Mouse (Mus musculus) testis, adult 2 months (tissue): ENCODE results near the gene Olfr646. TPM values are rescaled to one million over a fixed set of nuclear protein-coding genes. Genes with fewer than 3 reads are reported as not detected.

ENCODE experiments used
- H3K27ac ChIP-seq: fragments of 200-500 bp; 2 replicates; pipeline ENCODE4 v1.5.1; 2012; ENCODE audit warnings: low read depth, low read length; ENCODE audit not compliant: control insufficient read depth, insufficient read depth
- H3K27me3 ChIP-seq: fragments of 200-500 bp; 2 replicates; pipeline ENCODE4 v1.6.1; 2012; ENCODE audit warnings: mild to moderate bottlenecking, low read length, moderate library complexity; ENCODE audit not compliant: control insufficient read depth, insufficient read depth
- H3K36me3 ChIP-seq: fragments of 200-500 bp; 2 replicates; pipeline ENCODE4 v1.6.1; 2012; ENCODE audit warnings: mild to moderate bottlenecking, low read length; ENCODE audit not compliant: control insufficient read depth, insufficient read depth
- H3K4me1 ChIP-seq: fragments of 200-500 bp; 2 replicates; pipeline ENCODE4 v1.6.1; 2012; ENCODE audit warnings: low read length; ENCODE audit not compliant: control insufficient read depth, insufficient read depth
- H3K4me3 ChIP-seq: fragments of 200-500 bp; 2 replicates; pipeline ENCODE4 v1.5.1; 2012; ENCODE audit warnings: low read depth, mild to moderate bottlenecking, low read length, moderate library complexity, mixed read lengths; ENCODE audit not compliant: control insufficient read depth
- CTCF ChIP-seq: fragments of 200-500 bp; IDR thresholded peaks from 2 replicates; pipeline ENCODE4 v1.5.1; 2012; ENCODE audit warnings: low read depth, mild to moderate bottlenecking, inconsistent platforms, low read length, moderate library complexity; ENCODE audit not compliant: control insufficient read depth, insufficient read depth, insufficient replicate concordance
- POLR2A ChIP-seq: fragments of 200-500 bp; IDR thresholded peaks from 2 replicates; pipeline ENCODE4 v1.6.1; 2012; ENCODE audit warnings: low read depth, mild to moderate bottlenecking, inconsistent platforms, low read length, moderate library complexity; ENCODE audit not compliant: control insufficient read depth
- polyA plus RNA-seq: library from polyadenylated mRNA; depleted of rRNA; stranded (reverse); fragments of >200 nt; gene quantifications from 2 replicates; pipeline ENCODE4 v1.2.3, GENCODE M21; 2012; rRNA removed

Olfr646 gene
- not detected in 2 replicates for polyA plus RNA-seq

GRCm38 (mm10) chr7:104104757-104104972 lies at the start of gene Olfr646:
Olfr646 (plus strand) TSS chr7:104104873.
- no peaks in the 10 kb centered on the region for H3K27me3 ChIP-seq
- no peak within 1 kb of the TSS for H3K4me3 ChIP-seq
- TF ChIP-seq CTCF (no peak), POLR2A (no peak)
- no peaks in the 10 kb centered on the region for H3K4me1 ChIP-seq
- H3K27ac ChIP-seq: no peak within 1 kb of the TSS
- no peaks in the 10 kb centered on the region for H3K36me3 ChIP-seq

- TF ChIP-seq CTCF (no peak), POLR2A (no peak)
- Histone ChIP-seq H3K36me3 (no peaks in the 10 kb centered on the region), H3K4me1 (no peaks in the 10 kb centered on the region), H3K27ac (no peak overlapping the region), H3K27me3 (no peaks in the 10 kb centered on the region), H3K4me3 (no peak overlapping the region)
Observed at GRCm38 (mm10) chr7:104059215-104059614, 45.5 kb upstream of the Olfr646 start.

- Histone ChIP-seq H3K27ac (no peak within 1 kb of the TSS), H3K4me3 (no peak within 1 kb of the TSS), H3K4me1 (no peaks in the 10 kb centered on the region), H3K27me3 (no peaks in the 10 kb centered on the region), H3K36me3 (no peaks in the 10 kb centered on the region)
- TF ChIP-seq POLR2A: no peak
- no peak for TF ChIP-seq CTCF
Observed at GRCm38 (mm10) chr7:104061345-104061744, 43.3 kb upstream of the Olfr646 start, which contains the start of gene 4930516K23Rik. 4930516K23Rik (minus strand) TSS chr7:104061445.

DNA sequence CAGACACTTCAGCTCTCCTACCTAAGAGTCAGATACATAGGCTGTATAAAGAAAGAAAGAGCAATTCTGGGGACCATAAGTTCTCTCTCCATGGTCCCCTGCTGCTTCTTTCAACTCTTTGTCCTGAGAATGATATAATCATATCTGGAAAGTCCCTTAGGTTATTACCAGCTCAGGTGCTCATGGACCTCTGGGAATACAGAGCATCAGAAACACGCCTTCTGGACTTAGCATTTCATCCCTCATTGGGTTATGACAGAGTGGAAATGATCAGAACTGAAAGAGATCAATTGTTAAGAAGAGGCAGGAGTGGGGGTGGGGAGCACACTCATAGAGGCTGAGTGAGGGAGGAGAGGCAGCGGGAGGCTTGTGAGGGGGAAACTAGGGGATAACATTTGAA lies 32.9 kb upstream of the Olfr646 start, which contains the start of gene Olfr644:
Gene Olfr644, minus strand, starts transcription at position 101 of the 400 bp plus-strand sequence.
- Histone ChIP-seq H3K36me3 (no peaks in the 10 kb centered on the region), H3K27me3 (no peaks in the 10 kb centered on the region), H3K4me3 (no peak within 1 kb of the TSS), H3K4me1 (no peaks in the 10 kb centered on the region), H3K27ac (no peak within 1 kb of the TSS)
- TF ChIP-seq POLR2A: no peak
- TF ChIP-seq CTCF: no peak

DNA sequence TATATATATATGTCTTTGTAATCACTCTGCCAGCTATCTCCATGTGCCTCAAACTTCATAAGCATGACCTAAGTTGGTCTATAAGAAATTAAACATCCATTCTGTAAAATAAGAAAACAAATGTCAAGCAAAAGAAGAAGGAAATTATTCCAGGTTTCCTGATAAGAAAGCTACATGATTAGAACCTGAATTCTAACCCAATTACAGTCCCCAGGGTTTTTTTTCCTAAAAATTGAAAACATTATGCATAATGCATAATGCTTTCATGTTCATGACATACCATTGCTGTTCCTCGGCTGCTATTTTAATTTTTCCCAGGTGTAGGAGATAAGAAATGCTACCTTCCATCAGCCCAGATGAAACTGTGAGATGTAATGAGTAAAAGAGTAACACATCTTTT lies 19.3 kb upstream of the Olfr646 start, which contains the start of gene Olfr645:
Gene Olfr645, minus strand, starts transcription at position 101 of the 400 bp plus-strand sequence.
- H3K36me3 ChIP-seq: no peaks in the 10 kb centered on the region

GRCm38 (mm10) chr7:104103913-104104756 lies 538 bp upstream of the Olfr646 start:
- H3K4me1 ChIP-seq: no peaks in the 10 kb centered on the region
- H3K4me3 ChIP-seq: no peak overlapping the region
- no peak for TF ChIP-seq CTCF
- TF ChIP-seq POLR2A: no peak
- H3K27ac ChIP-seq: no peak overlapping the region
- no peaks in the 10 kb centered on the region for H3K36me3 ChIP-seq
- no peaks in the 10 kb centered on the region for H3K27me3 ChIP-seq

More for the DNA sequence above, 19.3 kb upstream of the Olfr646 start, which contains the start of gene Olfr645:
- Histone ChIP-seq H3K4me3 (no peak within 1 kb of the TSS), H3K4me1 (no peaks in the 10 kb centered on the region), H3K27ac (no peak within 1 kb of the TSS), H3K27me3 (no peaks in the 10 kb centered on the region)
- TF ChIP-seq POLR2A: no peak
- TF ChIP-seq CTCF: no peak

DNA sequence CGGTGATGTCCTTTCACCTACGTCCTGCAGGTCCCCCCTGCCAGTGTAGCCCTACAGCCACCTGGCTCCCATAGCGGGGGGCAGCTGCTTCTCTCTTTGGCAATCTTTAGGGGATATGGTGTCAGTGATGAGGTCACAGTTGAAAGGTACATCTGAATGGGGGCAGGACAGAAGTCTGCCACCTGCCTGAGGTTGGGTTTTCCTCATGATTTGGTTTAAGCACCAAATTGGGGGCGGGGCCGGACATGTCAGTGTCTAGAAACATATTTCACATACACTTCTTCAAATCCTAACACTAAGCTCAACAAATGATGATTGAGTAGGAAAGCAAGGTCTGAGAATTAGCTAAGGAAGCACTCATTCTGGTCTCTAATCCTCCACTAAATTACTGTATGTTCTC lies 25.1 kb downstream of the Olfr646 start, which contains the start of gene Ubqln5:
Gene Ubqln5, minus strand, starts transcription at position 101 of the 400 bp plus-strand sequence.
- Histone ChIP-seq H3K27ac (no peak within 1 kb of the TSS), H3K4me3 (peak within 1 kb of the TSS; percentile 77), H3K27me3 (no peaks in the 10 kb centered on the region), H3K36me3 (no peaks in the 10 kb centered on the region), H3K4me1 (no peaks in the 10 kb centered on the region; the same call in 1 of the 2 replicates)
- peak; percentile 22; the same call in 1 of the 2 replicates for TF ChIP-seq POLR2A
- TF ChIP-seq CTCF: no peak

- Histone ChIP-seq H3K36me3 (no peaks in the 10 kb centered on the region), H3K4me3 (no peak within 1 kb of the TSS), H3K27me3 (no peaks in the 10 kb centered on the region), H3K27ac (no peak within 1 kb of the TSS), H3K4me1 (no peaks in the 10 kb centered on the region)
- TF ChIP-seq CTCF (no peak), POLR2A (no peak)
Observed at GRCm38 (mm10) chr7:104137305-104137704, 32.6 kb downstream of the Olfr646 start, which contains the start of gene Olfr643. Olfr643 (minus strand) TSS chr7:104137405.
